Mouse (Mus musculus): ENCODE data around the gene 1110059E24Rik.

DNA sequence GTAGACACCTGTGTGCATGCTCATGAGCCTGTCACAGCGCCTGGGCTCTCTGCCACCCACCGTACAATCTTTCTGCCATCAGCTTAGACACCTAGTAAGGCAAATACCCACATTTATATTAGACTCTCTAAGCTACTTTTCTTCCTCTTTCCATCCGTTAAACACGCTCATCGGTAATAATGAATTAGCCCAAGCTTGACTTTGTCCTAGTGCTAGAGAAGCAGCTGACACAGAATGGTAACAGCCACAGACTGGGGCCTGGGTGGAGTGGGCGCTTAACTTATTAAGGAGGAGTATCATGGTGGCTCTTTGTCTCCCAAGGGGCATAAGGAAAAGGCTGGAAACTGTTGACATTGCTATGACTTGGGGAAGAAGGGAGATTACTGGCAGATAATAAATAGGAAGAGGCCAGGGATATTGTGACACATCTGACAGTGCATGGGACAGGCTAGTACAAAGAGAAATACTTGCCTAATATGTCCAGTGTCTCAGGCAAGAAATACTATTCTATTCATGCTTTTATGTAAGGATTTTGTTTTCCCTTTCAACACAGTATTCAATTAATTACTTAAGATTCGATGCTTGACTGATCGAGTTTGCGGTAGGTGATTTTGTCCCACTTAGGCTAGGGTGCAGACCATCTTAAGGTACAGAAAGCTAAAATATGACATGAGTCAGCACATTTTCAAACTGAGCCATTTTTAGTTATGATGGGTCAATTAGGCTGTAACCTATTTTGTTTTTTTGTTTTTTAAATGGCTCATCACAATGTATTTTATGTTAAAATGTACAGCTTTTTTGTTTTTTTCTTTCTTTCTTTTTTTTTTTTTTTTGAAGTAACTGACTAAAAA, 40.8 kb downstream of the 1110059E24Rik start:
- TF ChIP-seq CTCF (IDR thresholded peaks at IDR 0.05; ENCODE audit: control insufficient read depth, insufficient read depth, insufficient replicate concordance, low read depth, low read length) (no peak), POLR2A (IDR thresholded peaks at IDR 0.05; ENCODE audit: control insufficient read depth, low read depth, low read length) (no peak)
